Mouse (Mus musculus) heart, postnatal 0 days (tissue): ENCODE data around the gene Plxna4.
A peak's percentile ranks its signal among the peaks of the same experiment; 100 is the strongest.

ENCODE experiments used
- CTCF ChIP-seq: IDR thresholded peaks from 2 replicates; pipeline ENCODE4 v1.5.1; 2016; ENCODE audit warnings: antibody characterized with exemption, control low read depth, low read depth
- EP300 ChIP-seq: IDR thresholded peaks from 2 replicates; pipeline ENCODE4 v1.6.1; 2016; ENCODE audit warnings: antibody characterized with exemption, low read depth

DNA sequence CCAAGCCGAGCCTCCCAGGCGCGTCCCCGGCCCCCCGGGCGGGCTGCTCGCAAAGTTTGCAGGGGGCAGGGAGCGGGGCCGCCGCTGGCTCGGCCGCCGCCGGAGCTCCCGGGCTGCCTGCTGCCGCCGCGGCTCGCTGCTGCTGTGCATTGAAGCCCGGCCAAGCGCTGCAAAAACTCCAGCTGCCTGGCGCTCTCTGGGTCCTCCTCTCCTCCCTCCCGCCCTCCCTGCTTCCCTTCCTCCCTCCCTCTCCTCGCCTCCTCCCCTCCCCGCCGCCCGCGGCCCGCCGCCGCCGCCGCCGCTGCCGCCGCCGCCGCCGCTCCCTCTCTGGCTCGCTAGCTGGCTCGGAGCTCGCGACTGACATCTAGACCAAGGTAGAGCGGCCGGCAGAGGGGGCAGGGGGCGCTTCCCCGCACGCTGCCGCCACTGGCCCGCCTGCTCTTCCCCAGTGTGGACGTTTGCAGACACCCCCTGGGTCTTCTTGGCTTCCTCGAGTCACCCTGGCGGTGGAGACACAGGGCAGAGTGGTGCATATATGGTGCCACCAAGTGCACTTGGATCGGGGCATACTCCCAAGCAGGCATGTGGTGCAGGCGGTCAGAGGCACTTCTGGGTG is at the start of gene Plxna4:
- TF ChIP-seq CTCF (peak; percentile 32), EP300 (no peak)
